Mouse (Mus musculus) left cerebral cortex, adult 2 months (tissue): Measurements from ENCODE around the gene Ccdc47. TPM values are rescaled to one million over a fixed set of nuclear protein-coding genes. Genes with fewer than 3 reads are reported as not detected.

ENCODE experiments used
- DNase-seq, 2 experiments: peaks; one replicate each; pipeline ENCODE4 v3.0.0; 2021 to 2022; ENCODE audit warnings: low spot score in 2 of 2, mixed read lengths in 1 of 2; ENCODE audit errors: extremely low spot score in 1 of 2
- H3K27ac ChIP-seq: fragments of 200-600 bp; 2 replicates; pipeline ENCODE4 v1.8.1; 2022
- H3K4me3 ChIP-seq: fragments of 200-600 bp; 2 replicates; pipeline ENCODE4 v1.8.1; 2022
- CTCF ChIP-seq: fragments of 200-600 bp; IDR thresholded peaks from 2 replicates; pipeline ENCODE4 v1.8.1; 2022; ENCODE audit warnings: antibody characterized with exemption, mild to moderate bottlenecking, moderate library complexity
- intact Hi-C: fragments of 180-260 bp; cut with DNase I; formaldehyde crosslinking; loops from one replicate; pipeline ENCODE4 v1.15.1; 2025
- total RNA-seq, 2 experiments: library from RNA; stranded (reverse); gene quantifications; 2 replicates each; pipeline ENCODE4 v1.2.3; 2021

The Ccdc47 gene
- total RNA-seq, 2 experiments from 2014 or later, result 83.2 to 84.8 TPM

GRCm38 (mm10) chr11:106175081-106175480 is 41.1 kb downstream of the Ccdc47 start:
- no peak overlapping the region for H3K4me3 ChIP-seq
- intact Hi-C loops, result no loop called here
- no peak for DNase-seq
- no peak overlapping the region for H3K27ac ChIP-seq
- no peak for TF ChIP-seq CTCF

DNA sequence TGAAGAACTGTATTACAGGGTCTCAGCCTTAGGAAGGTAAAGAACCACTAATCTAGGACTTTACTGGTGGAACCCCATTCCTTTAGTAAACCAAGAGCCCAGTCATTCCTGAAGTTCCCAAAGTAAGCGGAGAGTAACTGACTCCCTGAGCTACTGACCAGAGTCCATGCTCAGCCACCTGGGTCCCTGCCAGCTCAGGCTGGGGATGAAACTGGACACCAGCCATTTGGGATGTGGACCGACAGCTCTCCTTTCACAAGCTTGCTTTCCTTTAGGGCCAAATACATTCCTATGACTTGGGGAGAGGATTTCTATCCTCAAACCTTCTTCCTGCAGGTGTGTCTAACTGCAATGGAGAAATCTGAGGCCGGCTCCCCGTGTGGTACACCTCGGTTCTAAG is 41.8 kb downstream of the Ccdc47 start:
- no peak overlapping the region for H3K4me3 ChIP-seq
- no peak for DNase-seq
- intact Hi-C loops, result no loop called here
- no peak overlapping the region for H3K27ac ChIP-seq
- no peak for TF ChIP-seq CTCF

DNA sequence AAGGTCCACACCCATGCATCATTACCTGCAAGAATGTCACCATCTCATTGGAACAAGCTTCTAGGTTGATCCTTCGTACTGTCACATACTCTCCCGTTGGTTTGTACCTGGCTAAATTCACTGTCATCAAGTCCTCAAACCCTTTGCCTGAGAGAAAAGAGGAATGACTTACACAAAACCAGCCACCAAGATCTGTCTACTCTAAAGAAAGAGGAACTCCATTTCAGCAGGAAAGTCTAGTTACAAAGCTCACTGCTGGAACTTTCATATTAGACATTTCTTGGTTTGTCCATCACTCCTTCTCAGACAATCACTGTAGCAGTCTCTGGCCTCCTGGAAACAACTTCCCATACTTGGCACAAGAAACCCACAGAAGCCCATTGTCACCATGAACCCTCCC is 42.9 kb downstream of the Ccdc47 start:
- TF ChIP-seq CTCF, result no peak
- Histone ChIP-seq H3K27ac (no peak overlapping the region), H3K4me3 (no peak overlapping the region)
- no peak for DNase-seq
- intact Hi-C loops, result no loop called here

GRCm38 (mm10) chr11:106170807-106171206 is 45.3 kb downstream of the Ccdc47 start:
- DNase-seq, result no peak
- peak; percentile 21 for TF ChIP-seq CTCF
- intact Hi-C loops, result no loop called here

DNA sequence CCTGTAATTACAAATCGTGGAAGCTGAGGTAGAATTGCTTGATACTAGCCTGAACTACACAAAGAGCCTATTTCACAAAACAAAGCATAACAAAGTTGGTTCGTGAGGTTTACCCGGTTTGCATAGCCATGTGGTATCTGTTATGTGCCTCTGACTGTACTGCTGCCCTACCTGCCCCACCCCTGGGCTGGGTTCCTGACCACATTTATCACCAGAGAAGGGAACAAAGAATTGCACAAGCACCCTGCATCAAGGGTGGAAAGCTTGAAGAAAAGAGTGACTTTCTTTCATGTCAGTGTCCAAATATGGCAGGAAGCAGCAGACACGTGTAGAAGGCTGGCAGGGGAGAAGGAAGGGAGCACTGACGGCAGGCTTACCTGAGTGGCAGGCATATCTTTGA is 48.7 kb downstream of the Ccdc47 start:
- no peak overlapping the region for H3K27ac ChIP-seq
- intact Hi-C loops, result no loop called here
- H3K4me3 ChIP-seq, result no peak overlapping the region
- DNase-seq, result no peak
- no peak for TF ChIP-seq CTCF

More at GRCm38 (mm10) chr11:106170807-106171206, 45.3 kb downstream of the Ccdc47 start:
- no peak overlapping the region for H3K4me3 ChIP-seq
- H3K27ac ChIP-seq, result no peak overlapping the region

DNA sequence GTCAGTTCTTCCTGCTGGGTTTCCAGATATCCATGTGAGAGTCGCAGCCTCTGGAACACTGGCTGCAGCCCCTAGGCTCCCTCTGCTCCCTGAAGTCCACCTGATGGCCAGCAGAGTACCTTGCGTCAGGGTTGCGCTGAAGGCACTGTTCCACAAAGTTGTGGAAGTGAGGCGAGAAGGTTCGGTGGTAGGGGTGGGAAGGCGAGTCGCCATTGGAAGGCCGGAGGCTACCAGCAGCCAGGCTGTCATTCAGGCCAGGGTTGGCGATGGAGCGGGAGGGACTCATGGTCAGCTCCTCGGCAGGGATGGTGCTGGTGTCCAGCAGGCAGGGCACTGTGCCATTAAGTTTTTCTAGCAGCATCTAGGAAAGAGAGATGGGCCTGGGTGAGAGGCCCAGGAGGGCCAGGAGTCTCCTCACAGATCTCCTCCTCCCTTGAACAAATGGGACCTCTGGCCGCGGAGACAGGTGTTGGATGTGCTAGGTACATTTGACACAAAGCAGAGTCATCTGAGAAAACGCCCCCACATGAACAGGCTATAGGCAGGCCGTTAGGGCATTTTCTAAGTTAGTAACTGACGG is 51.5 kb downstream of the Ccdc47 start:
- Histone ChIP-seq H3K4me3 (no peak overlapping the region), H3K27ac (no peak overlapping the region)
- TF ChIP-seq CTCF, result no peak
- intact Hi-C loops, result no loop called here
- DNase-seq, result no peak

DNA sequence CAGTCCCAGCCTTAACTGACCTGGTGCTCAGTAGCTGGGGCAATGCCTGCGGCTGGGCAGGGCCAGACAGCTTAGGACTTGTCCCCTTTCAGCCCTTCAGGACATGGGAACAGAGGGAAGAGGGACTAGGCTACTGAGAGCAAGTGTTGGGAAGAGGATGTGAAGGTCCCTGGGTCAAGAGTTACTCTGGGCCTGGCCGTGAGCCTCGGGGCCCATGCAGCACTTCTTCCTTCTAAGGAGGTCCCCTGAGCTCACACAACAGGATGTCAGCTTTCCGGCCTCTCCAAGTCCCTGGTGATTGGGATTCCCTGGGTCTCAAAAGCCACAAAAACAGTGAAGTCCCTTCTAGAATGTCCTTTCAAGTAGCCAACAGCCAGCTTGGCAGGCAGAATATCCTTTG is 52.6 kb downstream of the Ccdc47 start:
- H3K4me3 ChIP-seq, result no peak overlapping the region
- TF ChIP-seq CTCF, result no peak
- no peak overlapping the region for H3K27ac ChIP-seq
- no peak for DNase-seq
- intact Hi-C loops, result no loop called here

DNA sequence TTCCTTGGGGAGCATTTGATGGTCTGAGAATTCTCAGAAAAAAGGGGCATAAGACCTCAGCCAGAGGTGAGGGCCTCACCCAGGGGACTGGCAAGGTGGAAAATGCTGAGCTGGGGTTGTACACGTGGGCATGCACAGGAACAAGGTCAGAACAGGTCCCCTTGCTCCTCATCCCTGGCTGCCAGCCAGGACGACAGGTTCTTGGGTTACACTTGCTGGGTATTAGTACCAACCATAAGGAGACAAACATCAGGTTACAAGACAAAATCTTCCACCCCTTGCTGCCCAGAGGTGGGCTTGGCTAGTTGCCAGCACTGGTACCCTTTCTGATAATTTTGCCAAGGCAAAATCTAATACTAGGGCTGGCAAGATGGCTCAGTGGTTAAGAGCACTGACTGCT is 53.9 kb downstream of the Ccdc47 start:
- TF ChIP-seq CTCF, result no peak
- intact Hi-C loops, result no loop called here
- DNase-seq, result no peak
- no peak overlapping the region; the same call in 1 of the 2 replicates for H3K27ac ChIP-seq
- no peak overlapping the region for H3K4me3 ChIP-seq

- peak within 1 kb of the TSS; percentile 99 for H3K27ac ChIP-seq
- intact Hi-C loops, result loop anchor here (1.0 to 2.0 kb wide), 4 partner anchors 18 to 76 kb away; partner anchors contain the start of genes Ccdc47, Ddx42 and Map3k3
- no peak for TF ChIP-seq CTCF
- DNase-seq, result peak; percentile 85 to 86
- H3K4me3 ChIP-seq, result peak within 1 kb of the TSS; percentile 75
Measured at GRCm38 (mm10) chr11:106160841-106161721, 55.1 kb downstream of the Ccdc47 start, which contains the start of the genes Gm10840 and Limd2. TSS of gene Gm10840 (plus strand) at chr11:106160850. TSS of gene Limd2 (minus strand) at chr11:106160860.

- Histone ChIP-seq H3K27ac (peak overlapping the region; percentile 99), H3K4me3 (peak overlapping the region; percentile 75)
- peak; percentile 26 for TF ChIP-seq CTCF
- intact Hi-C loops, result loop anchor here (1.0 to 2.0 kb wide), 3 partner anchors 33 to 75 kb away; partner anchors contain the start of genes Ccdc47, Ddx42 and Map3k3
- DNase-seq, result peak; percentile 83 to 86
Measured at GRCm38 (mm10) chr11:106159921-106160840, 56.0 kb downstream of the Ccdc47 start.

- H3K4me3 ChIP-seq, result peak overlapping the region; percentile 75
- intact Hi-C loops, result no loop called here
- peak; percentile 46 to 54 for DNase-seq
- TF ChIP-seq CTCF, result no peak
- peak overlapping the region; percentile 99 for H3K27ac ChIP-seq
Measured at GRCm38 (mm10) chr11:106159216-106159920, 56.8 kb downstream of the Ccdc47 start.
